Mouse (Mus musculus) small intestine, adult 2 months (tissue): ENCODE data around the gene Rab31.

Experiments
- CTCF ChIP-seq: fragments of 200-500 bp; IDR thresholded peaks from 2 replicates; pipeline ENCODE4 v1.5.1; 2012; ENCODE audit warnings: low read depth, mild to moderate bottlenecking, control low read depth, inconsistent platforms, low read length, moderate library complexity, mixed read lengths; ENCODE audit not compliant: insufficient replicate concordance, insufficient read length; ENCODE audit errors: extremely low read depth
- POLR2A ChIP-seq: fragments of 200-500 bp; IDR thresholded peaks from 2 replicates; pipeline ENCODE4 v1.6.1; 2012; ENCODE audit warnings: low read depth, mild to moderate bottlenecking, control low read depth, inconsistent platforms, low read length, moderate library complexity

DNA sequence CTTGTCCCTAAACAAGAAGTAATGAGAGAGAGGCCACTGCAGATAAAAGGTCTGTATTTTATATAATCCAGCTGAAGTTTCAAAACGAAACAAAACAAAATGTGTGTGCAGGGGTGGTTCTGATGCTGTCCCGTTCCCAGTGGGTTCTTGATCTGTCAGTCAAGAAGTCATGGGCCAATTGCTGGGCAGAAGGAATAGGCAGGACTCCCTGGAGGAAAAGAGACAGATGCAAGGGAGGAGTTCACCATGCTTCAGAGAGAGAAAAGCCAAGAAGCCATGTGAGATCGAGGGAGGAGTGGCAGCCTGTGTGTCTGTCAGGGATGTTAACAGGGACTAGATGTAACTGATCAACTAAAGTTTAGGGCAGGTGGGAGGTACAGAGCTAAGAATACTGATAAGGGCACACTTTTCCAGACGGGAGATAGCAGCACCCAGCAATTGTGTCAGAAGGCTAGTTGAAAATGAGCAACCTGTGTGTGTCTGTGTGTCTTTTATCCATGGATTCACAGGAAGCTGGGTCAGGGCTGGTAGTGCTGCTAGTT, 54.8 kb downstream of the Rab31 start:
- TF ChIP-seq CTCF (no peak), POLR2A (no peak)
